Mouse (Mus musculus) right cerebral cortex, postnatal 4 days (tissue): ENCODE measurements around the gene Fbxl19.
"Not testable (repeated sequence)": the region's sequence is repeated elsewhere in the genome, so short reads cannot be mapped to it uniquely, and the experiment has no call there.

ENCODE experiments used
- DNase-seq: peaks from one replicate; pipeline ENCODE4 v3.0.0-alpha.2; 2022

The Fbxl19 gene

GRCm38 (mm10) chr7:127768997-127769593, 24.8 kb downstream of the Fbxl19 start:
- DNase-seq = peak; percentile 92

DNA sequence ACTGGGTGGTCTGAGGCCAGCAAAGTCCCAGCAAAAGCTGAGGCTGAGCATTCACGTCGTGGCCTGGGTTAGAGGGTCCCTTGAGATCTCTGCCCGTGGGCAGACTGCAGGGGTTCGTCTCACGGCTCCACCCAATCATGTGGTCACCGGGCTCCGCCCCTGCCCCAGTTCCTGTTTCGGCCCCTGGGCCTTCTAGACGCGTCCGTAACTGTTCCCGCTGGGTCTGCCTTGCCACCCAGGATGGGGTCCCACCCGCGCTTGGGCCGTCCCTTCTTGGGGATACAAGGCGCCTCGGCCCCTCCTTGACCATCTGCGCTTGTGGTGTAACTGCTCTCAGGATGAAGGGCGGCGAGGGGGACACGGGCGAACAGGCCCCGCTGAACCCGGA, 25.3 kb downstream of the Fbxl19 start, which contains the start of gene Orai3:
Gene Orai3, plus strand, starts transcription at position 165 of the 388 bp plus-strand sequence.
- DNase-seq = peak; percentile 78

DNA sequence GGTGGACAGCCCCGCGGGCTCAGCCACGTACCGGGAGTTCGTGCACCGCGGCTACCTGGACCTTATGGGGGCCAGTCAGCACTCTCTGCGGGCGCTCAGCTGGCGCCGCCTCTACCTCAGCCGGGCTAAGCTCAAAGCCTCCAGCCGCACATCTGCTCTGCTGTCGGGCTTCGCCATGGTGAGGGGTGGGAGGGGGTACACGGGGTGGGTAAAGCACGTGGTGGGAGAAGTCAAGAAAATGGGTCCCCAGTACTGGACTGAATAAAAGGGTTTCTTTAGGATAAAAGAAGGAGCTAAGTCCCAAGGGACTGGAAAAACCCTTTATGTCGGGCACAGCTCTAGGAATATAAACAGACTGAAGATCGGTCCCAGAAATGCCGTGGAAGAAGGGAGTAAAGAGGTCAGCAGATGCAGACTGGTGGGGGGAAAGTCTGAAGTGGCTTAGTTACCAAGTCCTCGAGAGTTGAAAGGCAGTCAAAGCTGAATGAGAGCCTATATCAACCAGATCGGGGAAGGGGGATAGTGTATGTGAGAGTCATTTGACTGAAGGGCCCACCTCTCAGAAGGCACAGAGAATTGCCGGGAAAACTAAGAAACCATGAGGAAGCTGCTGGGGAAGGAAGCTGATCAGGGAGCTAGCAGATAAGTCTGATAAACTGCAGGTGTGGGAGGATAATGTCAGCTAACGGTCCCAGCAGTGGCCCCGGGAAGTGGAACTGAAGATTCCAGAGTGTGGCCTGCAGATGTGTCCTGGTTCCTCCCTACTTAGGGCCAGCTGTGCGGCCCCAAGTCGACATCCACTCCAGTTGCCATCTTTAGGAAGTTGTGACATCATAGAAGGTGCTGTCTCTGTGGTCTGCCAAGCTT, 25.9 kb downstream of the Fbxl19 start:
- DNase-seq = no peak

DNA sequence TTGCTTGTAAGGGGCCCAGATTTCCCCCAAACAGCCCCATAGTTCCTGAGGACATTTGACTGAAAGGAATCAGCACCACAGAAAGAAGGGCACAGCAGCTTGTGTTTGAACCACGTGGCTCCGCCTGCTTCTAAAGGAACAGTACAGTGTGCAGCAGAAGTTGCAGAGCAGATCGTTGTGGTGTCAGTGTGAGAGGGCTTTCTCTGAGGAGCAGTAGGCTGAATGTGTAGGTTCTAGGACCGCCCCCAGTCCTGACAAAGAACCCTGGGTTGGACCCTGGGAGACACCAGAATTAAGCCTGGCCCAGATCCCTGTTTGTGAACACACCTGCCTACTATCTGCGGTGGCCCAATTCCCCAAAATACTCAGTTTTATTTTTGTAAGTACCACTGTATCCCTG, 26.9 kb downstream of the Fbxl19 start:
- no peak for DNase-seq

- DNase-seq = no peak
Measured at GRCm38 (mm10) chr7:127772080-127772479, 27.7 kb downstream of the Fbxl19 start.

DNA sequence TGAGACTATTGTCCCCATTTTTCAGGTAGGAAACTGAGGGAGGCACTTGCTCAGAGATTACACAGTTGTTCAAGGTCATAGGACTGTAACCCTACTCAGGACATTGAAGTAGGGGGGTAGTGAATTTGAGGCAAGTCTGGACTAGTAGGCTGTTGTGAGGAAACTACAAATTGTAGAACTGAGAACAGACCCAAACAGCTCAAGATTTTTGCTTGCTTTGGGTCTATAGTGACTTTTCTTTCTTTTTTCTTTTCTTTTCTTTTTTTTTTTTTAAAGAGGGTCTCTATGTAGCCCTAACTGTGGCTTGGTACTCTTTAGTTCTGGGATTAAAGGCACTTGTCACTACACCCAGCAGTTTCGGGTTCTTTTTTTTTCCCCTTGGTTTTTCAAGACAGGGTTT, 28.2 kb downstream of the Fbxl19 start:
- no peak for DNase-seq

DNA sequence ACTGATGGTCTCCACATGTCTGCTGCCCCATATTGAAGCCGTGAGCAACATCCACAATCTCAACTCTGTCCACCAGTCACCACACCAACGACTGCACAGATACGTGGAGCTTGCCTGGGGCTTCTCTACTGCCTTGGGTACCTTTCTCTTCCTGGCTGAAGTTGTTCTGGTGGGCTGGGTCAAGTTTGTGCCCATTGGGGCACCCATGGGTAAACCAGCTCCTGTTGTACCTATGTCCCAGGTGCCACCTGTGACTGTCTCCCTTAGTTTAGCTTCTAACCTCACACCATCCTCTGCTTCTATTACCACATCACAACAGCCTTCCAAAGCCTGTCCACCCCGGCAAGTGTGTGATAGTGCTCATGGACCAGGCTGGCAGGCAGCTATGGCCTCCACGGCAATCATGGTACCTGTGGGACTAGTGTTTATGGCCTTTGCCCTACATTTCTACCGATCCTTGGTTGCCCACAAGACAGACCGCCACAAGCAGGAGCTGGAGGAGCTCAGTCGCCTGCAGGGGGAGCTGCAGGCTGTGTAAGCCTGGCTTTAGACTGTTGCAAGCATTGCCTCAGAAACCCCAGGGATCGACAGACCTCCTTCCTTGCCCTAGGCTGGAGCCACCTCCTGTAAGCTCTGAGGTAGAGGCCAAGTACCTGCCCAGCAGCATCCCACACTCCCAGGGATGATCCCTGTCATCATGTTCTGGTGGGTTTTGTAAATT, 29.5 kb downstream of the Fbxl19 start:
- peak; percentile 70 for DNase-seq

GRCm38 (mm10) chr7:127775837-127776236, 31.5 kb downstream of the Fbxl19 start:
- DNase-seq = not testable (repeated sequence)

DNA sequence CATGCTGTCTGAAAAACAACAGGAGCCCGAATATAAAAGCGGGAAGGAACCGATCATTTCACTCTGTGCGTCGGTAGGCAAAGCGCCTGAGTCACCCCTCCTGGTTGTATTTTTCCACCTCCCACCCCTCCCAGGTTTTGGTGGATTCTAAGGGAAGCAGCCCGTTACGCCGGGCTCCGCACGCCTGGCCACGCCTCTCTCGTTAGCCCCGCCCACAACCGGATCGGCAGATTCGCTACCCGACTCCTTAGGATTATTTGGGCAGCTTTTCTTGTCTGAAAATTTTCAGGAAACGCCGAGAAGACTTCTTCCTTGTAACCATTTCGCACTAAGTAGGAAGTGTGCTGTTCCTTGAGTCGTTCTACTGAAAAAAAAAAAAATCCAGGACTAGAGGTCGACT, 32.1 kb downstream of the Fbxl19 start, which contains the start of gene Setd1a:
Gene Setd1a, plus strand, starts transcription at position 245 of the 400 bp plus-strand sequence.
- DNase-seq = peak; percentile 91

GRCm38 (mm10) chr7:127776878-127777473, 32.6 kb downstream of the Fbxl19 start:
- DNase-seq = peak; percentile 95

DNA sequence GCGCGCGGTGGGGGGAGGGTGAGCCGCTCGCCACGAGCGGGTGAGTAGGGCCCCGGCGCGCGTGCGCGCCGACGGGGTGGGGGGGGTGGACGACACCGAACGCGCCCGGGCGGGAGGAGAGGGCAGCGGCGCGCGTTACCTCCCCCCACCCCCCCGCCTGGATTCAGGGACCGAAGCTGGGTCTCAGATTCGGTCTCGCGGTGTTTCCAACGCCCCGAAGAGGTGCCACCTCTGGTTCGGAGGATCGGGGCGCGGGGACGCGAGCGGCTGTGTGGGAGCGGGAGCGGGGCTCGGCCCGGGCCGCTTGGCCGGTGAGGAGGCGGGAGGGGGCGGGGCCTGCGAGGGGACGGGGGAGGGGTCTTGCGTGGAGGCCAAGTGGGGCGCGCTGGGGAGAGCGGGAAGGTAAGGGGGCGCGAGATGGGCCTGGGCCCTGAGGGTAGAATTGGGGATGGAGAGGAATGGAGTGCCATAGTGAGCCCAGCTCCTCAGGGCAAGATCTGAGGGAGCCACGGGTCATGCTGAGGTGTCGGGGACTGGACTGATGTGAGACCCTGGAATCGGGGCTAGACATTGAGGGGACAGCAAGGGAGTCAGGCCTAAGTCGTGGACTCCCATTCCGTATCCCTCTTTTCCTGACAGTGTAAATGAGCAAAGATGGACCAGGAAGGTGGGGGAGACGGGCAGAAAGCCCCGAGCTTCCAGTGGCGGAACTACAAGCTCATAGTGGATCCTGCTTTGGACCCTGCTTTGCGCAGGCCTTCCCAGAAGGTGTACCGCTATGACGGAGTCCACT, 33.3 kb downstream of the Fbxl19 start:
- DNase-seq = no peak

- DNase-seq = no peak
Measured at GRCm38 (mm10) chr7:127778350-127778749, 34.0 kb downstream of the Fbxl19 start.

GRCm38 (mm10) chr7:127785308-127785707, 41.0 kb downstream of the Fbxl19 start, which contains the start of gene Gm49388:
Gene Gm49388 (plus strand): TSS chr7:127785608.
- no peak for DNase-seq

DNA sequence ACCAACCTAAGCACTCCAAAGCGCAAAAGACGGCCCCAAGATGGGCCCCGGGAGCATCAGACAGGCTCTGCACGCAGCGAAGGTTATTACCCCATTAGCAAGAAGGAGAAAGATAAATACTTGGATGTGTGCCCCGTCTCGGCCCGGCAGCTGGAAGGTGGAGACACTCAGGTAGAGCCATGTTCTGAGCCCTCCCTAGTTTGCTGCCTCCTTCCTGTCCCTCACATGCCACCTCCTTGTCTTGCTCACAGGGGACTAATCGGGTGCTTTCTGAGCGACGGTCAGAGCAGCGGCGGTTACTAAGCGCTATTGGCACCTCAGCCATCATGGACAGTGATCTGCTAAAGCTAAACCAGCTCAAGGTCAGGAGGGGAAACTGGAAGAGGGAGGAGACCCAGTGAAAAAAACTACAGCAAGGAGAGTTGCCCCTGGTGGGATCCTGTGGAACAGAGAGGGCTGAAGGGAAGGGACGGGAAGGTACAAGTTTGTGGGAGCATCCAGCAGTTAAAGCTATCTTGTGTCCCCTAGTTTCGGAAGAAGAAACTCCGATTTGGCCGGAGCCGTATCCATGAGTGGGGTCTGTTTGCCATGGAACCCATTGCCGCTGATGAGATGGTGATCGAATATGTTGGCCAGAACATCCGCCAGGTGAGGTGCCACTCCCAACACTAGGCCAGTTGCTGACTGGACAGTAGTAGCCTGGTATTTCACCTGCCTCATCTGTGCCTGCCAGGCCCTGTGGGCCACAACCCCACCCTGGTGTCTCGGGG, 52.9 kb downstream of the Fbxl19 start:
- no peak for DNase-seq

- DNase-seq = no peak
Measured at GRCm38 (mm10) chr7:127798591-127798990, 54.2 kb downstream of the Fbxl19 start.

DNA sequence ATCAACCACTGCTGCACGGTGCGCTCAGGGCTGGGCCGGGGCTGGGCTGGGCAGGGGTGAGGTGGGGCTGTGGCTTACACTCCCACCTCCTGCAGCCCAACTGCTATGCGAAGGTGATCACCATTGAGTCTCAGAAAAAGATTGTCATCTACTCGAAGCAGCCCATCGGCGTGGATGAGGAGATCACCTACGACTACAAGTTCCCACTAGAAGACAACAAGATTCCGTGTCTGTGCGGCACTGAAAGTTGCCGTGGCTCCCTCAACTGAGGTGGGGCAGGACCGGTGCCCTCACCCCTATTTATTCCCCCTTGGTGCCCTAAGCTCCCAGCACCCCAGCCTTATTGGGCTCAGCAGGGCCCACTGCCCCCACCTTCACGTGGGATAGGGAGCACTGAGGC, 54.9 kb downstream of the Fbxl19 start:
- DNase-seq = no peak

DNA sequence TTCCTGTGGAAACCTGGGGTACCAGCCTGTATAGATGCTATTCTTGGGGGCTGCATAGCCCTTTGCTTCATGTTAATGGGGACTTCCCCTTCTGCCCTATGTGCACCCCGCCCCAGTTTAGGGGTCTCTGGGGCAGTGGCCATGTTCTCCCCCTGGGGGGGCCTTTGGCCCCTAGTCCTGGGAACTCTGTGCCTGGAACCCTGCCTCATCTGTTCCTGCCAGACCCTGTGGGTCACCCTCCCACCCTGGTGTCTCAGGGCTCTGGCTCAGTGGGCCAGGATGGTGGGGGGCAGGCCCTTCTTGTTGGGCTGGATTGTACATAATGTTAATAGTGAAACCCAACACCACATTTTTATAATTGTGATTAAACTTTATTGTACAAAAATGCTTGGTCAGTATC, 55.4 kb downstream of the Fbxl19 start:
- DNase-seq = no peak

GRCm38 (mm10) chr7:127800435-127801009, 56.2 kb downstream of the Fbxl19 start, which contains the start of gene Hsd3b7:
Gene Hsd3b7 (plus strand): TSS chr7:127800604.
- DNase-seq = peak; percentile 90

- DNase-seq = no peak
Measured at GRCm38 (mm10) chr7:127801010-127801621, 56.8 kb downstream of the Fbxl19 start.

DNA sequence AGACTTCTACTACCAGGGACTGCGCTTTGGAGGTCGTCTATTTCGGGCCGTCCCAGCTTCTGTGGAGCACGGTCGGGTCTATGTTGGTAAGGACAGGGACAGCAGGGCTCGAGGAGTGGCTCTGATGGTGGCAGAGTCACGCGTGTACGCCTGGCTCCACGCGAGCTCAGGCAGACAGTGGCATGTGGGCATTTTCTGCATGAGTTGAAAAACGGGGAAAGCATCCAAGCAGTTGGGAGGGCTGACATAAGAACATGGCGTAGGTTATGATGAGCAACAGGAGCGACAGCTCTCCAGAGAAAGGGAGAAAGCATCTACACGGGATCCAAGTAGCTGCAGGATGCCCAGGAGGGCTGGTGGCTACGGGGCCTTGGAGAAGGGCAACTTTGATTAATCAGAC, 58.0 kb downstream of the Fbxl19 start:
- no peak for DNase-seq
